Mouse (Mus musculus) gastrocnemius, postnatal 36 days (tissue): ENCODE measurements at regions not wholly inside any gene's neighbourhood (a gene's known extent, or its start where the extent isn't known, plus 50 kb on each side); places are given as distances from the start of the nearest gene placed in this dataset.
"Not testable (repeated sequence)": the region's sequence is repeated elsewhere in the genome, so short reads cannot be mapped to it uniquely, and the experiment has no call there.

ENCODE experiments used
- DNase-seq, 2 experiments: peaks; one replicate each; pipeline ENCODE4 v3.0.0; 2022
- intact Hi-C: fragments of 180-260 bp; cut with DNase I; formaldehyde crosslinking; loops from one replicate; pipeline ENCODE4 v1.15.1; 2025

- intact Hi-C loops = no loop called here
These were observed 551.7 kb upstream of the Ptbp2 start for GRCm38 (mm10) chr3:120335843-120336585.

GRCm38 (mm10) chr3:120307042-120307441 is 522.8 kb upstream of the Ptbp2 start:
- DNase-seq, intact Hi-C loops: not testable (repeated sequence)

More at GRCm38 (mm10) chr3:120335843-120336585, 551.7 kb upstream of the Ptbp2 start:
- DNase-seq = no peak

- no peak for DNase-seq
- intact Hi-C loops = no loop called here
These were observed 521.3 kb upstream of the Ptbp2 start for GRCm38 (mm10) chr3:120305608-120306007.
